Mouse (Mus musculus) Patski (cell line): Measurements from ENCODE around the gene St7. TPM values are rescaled to one million over a fixed set of nuclear protein-coding genes. Genes with fewer than 3 reads are reported as not detected.

Experiments
- ATAC-seq: fragments of 100-300 bp; one replicate; pipeline ENCODE4 v1.8.0; 2021
- CTCF ChIA-PET: fragments of 350-600 bp; sonication (Branson Sonifier 250); formaldehyde crosslinking; loops from one replicate; lab custom pipeline; 2022; ENCODE audit warnings: inconsistent platforms; lab: Charles Lee
- POLR2A ChIA-PET: fragments of 350-600 bp; sonication (Branson Sonifier 250); formaldehyde crosslinking; loops from one replicate; lab custom pipeline; 2022; ENCODE audit warnings: antibody characterized with exemption, inconsistent platforms; lab: Charles Lee
- DNase-seq: peaks from one replicate; pipeline ENCODE4 v3.0.0-alpha.2; 2011; ENCODE audit warnings: low read depth, low spot score
- H3K27me3 ChIP-seq: fragments of 371-371 bp; one replicate; pipeline ENCODE4 v1.5.1; 2021
- CTCF ChIP-seq: fragments of 100-300 bp; IDR thresholded peaks from one replicate; pipeline ENCODE4 v1.5.1; 2021
- in situ Hi-C: fragments of 300-500 bp; cut with MboI; formaldehyde crosslinking; loops from 3 replicates; pipeline ENCODE4 v1.11.1; 2018; ENCODE audit warnings: low pct_unique_long_range_greater_than_20kb, mixed read lengths
- polyA plus RNA-seq: library from polyadenylated mRNA; unstranded; gene quantifications from one replicate; pipeline ENCODE4 v1.2.3, GENCODE M21; 2021

St7 gene
- polyA plus RNA-seq, 1 experiment from 2014 or later, result 23.1 TPM

DNA sequence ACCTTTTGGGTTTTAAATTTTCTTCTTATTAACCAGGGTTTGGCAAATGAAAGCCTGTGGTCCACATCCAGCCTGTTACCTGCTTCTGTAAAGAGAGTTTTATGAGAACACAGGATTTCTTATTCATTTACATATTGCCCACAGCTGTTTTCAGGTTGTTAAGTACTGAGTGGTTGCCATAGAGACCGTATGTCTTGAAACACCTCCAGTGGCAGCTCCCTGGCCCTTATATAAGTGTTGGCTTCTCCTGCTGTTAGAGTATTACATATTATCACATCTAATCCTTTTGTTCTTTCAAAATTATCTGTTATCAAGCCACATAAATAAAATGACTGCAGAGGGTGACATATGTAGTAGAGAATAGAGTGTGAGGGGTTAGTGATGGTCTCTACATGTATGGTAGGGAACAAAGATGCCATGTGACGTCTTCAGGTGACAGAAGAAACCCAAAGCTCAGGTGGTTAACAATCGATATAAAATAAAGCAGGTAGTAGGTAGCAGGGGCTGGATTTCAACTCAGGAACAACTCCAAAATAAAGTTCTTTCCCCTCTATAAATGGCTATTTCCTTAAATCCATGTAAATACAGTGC, 183.4 kb downstream of the St7 start:
- no peak for DNase-seq
- no peak for TF ChIP-seq CTCF
- no peak for ATAC-seq
- H3K27me3 ChIP-seq, result no peaks in the 10 kb centered on the region
- ChIA-PET POLR2A (interaction anchor here (0.9 kb wide), 1 partner anchor 33 kb away, joined by 3 read pairs; no protein-coding TSS in a partner anchor), CTCF (interaction anchor here (1.7 kb wide), 1 partner anchor 28 kb away, joined by 3 read pairs; no protein-coding TSS in a partner anchor)
- in situ Hi-C loops, result no loop called here

DNA sequence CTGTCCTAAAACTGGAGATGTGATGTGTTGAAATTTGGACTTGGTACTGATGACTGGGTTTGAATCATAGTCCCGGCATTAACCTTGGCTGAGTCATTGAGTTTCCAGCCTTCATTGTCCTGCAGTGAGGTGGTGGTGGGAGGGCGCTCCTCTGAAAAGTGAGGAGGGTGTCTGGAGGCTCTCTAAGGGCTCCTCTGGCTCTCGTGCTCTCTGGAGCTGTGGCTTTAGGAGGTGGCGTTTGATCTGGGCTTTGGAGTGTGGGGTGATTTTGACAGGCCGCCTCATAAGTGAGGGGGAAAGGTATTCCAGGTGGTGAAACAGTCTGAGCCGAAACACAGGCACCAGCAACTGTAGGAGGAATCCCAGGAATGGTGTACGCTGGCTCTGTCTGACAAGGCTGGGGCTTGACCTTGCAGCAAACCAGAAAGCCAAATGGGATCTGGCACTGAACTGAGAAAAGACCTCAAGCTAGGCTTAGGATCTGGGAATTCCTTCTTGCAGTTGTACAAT, 184.0 kb downstream of the St7 start:
- no peak for TF ChIP-seq CTCF
- peak; percentile 61 for DNase-seq
- in situ Hi-C loops, result no loop called here
- ATAC-seq, result peak; percentile 87
- ChIA-PET POLR2A (no interaction called here), CTCF (interaction anchor here (1.0 to 1.7 kb wide), 3 partner anchors 9 to 28 kb away, joined by 3 to 4 read pairs (median 3); no protein-coding TSS in a partner anchor)
- H3K27me3 ChIP-seq, result no peaks in the 10 kb centered on the region

DNA sequence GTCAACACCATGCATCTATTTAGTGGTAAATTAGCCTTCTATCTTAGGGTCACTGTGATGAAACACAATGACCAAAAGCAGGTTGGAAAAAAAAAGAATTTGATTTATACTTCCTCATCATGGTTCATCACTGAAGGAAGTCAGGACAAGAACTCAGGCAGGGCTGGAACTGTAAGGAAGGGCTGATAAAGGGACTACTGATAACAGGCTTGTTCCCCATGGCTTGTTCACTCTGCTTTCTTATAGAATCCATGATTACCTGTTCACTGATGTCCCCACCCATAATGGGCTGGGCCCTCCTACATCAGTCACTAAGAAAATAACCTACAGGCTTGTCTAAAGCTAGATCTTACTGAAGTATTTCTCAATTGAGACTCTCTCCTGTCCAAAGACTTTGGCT, 190.2 kb downstream of the St7 start:
- no peak for TF ChIP-seq CTCF
- CTCF ChIA-PET, result no interaction called here
- H3K27me3 ChIP-seq, result no peaks in the 10 kb centered on the region
- POLR2A ChIA-PET, result no interaction called here
- in situ Hi-C loops, result no loop called here
- ATAC-seq, result no peak
- no peak for DNase-seq

DNA sequence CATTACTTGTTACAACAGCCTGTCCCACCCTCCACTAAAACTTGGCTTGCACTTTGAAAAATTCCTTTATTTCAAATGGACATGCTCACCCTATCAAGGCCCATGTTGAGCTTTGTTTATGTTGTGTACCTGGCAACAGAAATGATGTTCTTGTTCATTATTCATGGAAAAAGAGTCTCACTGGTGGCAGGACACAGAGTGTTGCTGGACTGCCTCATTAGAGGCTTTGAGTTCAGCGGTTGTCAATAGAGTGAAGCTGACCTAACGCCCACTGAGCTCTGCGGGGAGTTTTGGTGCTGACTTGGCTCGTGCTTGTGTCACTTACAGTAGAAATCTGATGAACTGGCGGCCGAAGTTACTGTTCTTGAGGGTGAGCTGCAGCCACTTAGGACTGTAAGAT, 195.0 kb downstream of the St7 start:
- ATAC-seq (no peak), DNase-seq (no peak)
- in situ Hi-C loops, result no loop called here
- ChIA-PET POLR2A (interaction anchor here (0.9 kb wide), 1 partner anchor 19 kb away, joined by 3 read pairs; no protein-coding TSS in a partner anchor), CTCF (interaction anchor here (1.0 to 1.6 kb wide), 4 partner anchors 9 to 53 kb away, joined by 3 to 4 read pairs (median 3); no protein-coding TSS in a partner anchor)
- TF ChIP-seq CTCF, result no peak
- H3K27me3 ChIP-seq, result no peaks in the 10 kb centered on the region

DNA sequence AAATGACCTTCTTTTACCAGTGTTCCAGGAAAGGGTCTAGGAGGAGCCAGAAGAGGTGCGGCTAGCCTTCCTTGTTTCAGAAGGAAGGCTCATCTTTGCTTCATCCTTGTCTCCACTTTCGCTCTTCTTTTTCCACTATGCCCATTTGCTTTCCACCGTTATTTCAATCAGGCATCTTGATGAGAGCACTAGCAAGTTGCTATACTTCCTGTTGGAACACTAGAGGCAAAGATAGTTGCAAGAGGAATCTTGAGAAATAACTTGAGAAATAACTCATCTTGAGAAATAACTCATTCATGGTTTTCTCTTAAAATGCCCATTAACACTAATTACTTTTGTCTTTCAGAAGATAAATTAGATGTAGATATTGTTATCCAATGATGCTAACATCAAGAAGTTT, 202.8 kb downstream of the St7 start:
- ATAC-seq, result no peak
- POLR2A ChIA-PET, result no interaction called here
- no peaks in the 10 kb centered on the region for H3K27me3 ChIP-seq
- no peak for TF ChIP-seq CTCF
- in situ Hi-C loops, result no loop called here
- CTCF ChIA-PET, result interaction anchor here (1.6 kb wide), 2 partner anchors 10 to 11 kb away, joined by 3 to 6 read pairs; no protein-coding TSS in a partner anchor
- DNase-seq, result no peak

DNA sequence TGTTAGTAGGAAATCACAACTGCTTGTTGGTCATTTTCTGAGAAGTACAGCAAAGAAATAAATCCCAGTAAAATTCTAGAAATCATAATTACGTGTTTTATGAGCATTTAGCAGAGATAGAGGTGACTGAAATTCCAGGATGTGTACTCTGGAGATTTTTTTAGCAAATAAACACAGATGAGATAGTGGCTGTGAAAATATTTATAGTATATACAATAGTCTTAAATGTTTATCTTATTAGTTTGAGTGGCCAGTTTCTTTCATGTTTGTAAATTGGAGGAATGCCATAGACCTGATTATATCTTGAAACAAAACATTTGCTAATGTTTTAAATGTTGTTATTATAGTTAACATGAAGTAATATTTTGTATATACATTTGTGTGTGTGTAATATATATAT, 205.8 kb downstream of the St7 start:
- DNase-seq, result no peak
- CTCF ChIA-PET, result no interaction called here
- in situ Hi-C loops, result no loop called here
- no peak for ATAC-seq
- no peak for TF ChIP-seq CTCF
- POLR2A ChIA-PET, result no interaction called here
- no peaks in the 10 kb centered on the region for H3K27me3 ChIP-seq

DNA sequence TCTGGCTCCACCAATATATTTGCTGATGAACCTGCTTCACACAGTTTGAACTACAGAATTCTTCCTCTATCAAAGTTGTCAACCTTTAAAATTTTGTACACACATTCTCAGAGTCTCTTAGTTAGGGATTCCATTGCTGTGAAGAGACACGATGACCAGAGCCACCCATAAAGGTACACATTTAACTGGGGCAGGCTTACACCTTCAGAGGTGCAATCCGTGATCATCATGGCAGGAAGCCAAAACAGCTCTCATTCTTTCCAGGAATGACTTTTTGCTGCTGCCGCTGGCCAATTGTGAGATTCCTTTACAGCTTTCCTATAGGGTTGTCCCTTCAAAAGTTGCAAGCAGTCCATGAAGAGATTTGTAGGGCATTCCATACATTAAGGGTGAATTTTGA, 210.6 kb downstream of the St7 start:
- DNase-seq (no peak), ATAC-seq (no peak)
- TF ChIP-seq CTCF, result no peak
- CTCF ChIA-PET, result interaction anchor here (1.0 kb wide), 1 partner anchor 207 kb away, joined by 3 read pairs; no protein-coding TSS in a partner anchor
- POLR2A ChIA-PET, result interaction anchor here (1.7 kb wide), 1 partner anchor 11 kb away, joined by 3 read pairs; no protein-coding TSS in a partner anchor
- in situ Hi-C loops, result no loop called here
- H3K27me3 ChIP-seq, result no peaks in the 10 kb centered on the region

DNA sequence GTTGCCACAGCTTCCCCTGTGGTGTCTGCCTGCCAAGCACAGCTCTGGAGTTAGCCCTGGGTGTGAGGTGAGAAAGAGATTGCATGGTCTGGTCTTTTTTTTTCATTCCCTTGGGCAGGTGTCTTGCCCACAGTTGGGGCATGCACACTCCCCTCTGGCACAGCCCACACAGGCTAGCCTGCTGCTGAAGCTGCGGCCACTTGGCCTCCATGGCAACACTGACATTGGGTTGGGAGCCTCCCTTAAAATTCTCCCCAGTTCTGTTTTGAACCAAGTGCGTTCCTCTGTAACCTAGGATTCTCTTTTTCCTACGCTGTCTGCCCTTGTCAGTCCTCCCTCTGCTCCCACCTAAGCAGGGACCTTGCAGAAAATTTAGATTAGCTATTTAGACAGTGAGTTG, 213.0 kb downstream of the St7 start:
- no peak for TF ChIP-seq CTCF
- ATAC-seq (no peak), DNase-seq (no peak)
- in situ Hi-C loops, result no loop called here
- no peaks in the 10 kb centered on the region for H3K27me3 ChIP-seq
- ChIA-PET CTCF (interaction anchor here (1.7 to 1.8 kb wide), 2 partner anchors 11 to 18 kb away, joined by 5 to 6 read pairs; no protein-coding TSS in a partner anchor), POLR2A (no interaction called here)

DNA sequence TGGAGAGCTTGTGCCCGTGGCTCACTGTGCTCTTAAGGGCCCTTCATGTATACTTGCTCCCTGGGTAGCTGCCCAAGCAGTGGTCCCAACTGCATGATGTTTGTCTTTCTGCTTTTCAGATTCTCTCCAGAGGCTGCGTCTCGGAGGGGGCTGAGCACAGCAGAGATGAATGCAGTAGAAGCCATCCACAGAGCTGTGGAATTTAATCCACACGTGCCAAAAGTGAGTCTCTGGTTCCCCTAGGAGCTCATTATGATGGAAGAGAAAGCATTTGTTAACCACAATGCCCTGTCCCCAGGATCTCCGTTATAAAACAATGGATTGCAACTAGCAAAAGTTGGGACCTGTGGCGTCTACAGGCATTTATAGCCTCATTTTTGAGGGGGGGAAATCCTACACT, 213.6 kb downstream of the St7 start:
- ATAC-seq (no peak), DNase-seq (no peak)
- H3K27me3 ChIP-seq, result no peaks in the 10 kb centered on the region
- POLR2A ChIA-PET, result no interaction called here
- in situ Hi-C loops, result no loop called here
- CTCF ChIA-PET, result interaction anchor here (1.2 to 1.8 kb wide), 3 partner anchors 12 to 17 kb away, joined by 4 to 6 read pairs (median 5); no protein-coding TSS in a partner anchor
- no peak for TF ChIP-seq CTCF

DNA sequence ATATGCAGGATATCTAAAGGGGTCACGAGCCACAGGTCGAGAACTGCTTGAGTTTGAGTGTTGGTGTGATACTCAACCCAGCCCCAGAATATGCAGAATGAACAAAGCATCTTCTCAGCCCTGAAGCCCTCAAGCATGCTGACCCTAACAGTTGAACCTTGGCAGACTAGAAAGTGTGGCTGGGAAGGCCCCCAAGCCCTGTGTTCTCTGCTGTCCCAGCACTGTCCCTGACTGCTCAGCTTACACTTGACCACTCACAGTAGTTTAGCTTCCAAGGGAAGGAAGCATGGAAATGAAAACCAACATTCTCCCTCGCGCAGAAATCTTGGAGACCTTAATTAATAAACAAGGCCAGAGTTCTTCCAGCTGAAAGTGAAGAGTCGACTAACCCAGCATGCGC, 219.6 kb downstream of the St7 start:
- ATAC-seq, result no peak
- TF ChIP-seq CTCF, result no peak
- no peaks in the 10 kb centered on the region for H3K27me3 ChIP-seq
- in situ Hi-C loops, result no loop called here
- CTCF ChIA-PET, result interaction anchor here (0.8 to 1.5 kb wide), 2 partner anchors 12 to 45 kb away, joined by 3 read pairs; no protein-coding TSS in a partner anchor
- POLR2A ChIA-PET, result no interaction called here
- no peak for DNase-seq

DNA sequence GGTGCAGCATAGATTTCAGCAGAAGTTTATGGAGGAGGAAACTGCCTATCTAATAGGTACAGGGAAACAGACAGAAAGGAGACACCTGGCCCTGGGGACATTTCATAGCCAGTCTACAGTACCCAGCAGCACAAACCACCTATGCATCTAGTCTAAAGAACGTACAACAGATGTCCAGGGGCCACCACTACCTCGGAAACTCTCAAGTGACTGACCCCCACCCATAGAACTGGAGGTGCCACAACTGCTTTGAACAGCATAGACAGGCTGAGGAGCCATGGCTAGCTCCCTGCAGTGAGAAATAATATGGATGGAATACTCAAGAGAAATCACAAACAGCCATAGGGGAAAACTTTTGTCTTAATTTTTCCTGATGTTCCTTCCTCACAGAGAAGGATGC, 220.1 kb downstream of the St7 start:
- ChIA-PET POLR2A (no interaction called here), CTCF (interaction anchor here (0.8 to 1.5 kb wide), 2 partner anchors 11 to 45 kb away, joined by 3 read pairs; no protein-coding TSS in a partner anchor)
- ATAC-seq, result no peak
- no peak for DNase-seq
- in situ Hi-C loops, result no loop called here
- no peaks in the 10 kb centered on the region for H3K27me3 ChIP-seq
- TF ChIP-seq CTCF, result no peak
